Mouse (Mus musculus): Measurements from ENCODE around the gene Ubxn4. TPM values are rescaled to one million over a fixed set of nuclear protein-coding genes. Genes with fewer than 3 reads are reported as not detected.

The Ubxn4 gene
- polyA plus RNA-seq, 1 experiment from 2014 or later, result 65.4 TPM

DNA sequence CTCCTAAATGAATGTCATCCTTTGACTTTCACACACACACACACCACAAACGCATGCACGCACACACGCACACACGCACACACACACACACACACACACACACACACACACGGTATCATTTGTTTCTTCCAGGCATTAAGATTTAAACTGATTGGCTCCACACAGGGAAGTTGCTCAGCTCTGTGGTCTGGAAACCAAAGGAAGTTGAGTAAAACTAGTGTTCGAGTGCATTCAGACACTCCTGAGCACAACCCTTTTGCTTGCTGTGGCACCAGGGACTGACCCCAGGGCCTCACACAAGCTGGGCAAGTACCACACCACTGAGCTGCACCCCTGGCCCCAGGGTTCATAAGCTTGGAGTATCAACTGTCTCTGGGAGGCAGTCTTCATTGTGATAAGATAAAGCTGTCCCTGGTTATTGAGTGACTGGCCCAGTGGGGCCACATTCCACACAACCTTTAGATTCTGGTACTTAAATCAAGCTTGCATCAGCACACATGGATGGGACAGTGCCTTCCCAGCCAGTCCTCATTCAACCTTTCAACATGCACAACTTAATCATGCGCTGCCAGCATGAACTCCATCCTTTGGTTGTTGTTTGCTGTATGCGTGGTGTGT is 79.4 kb downstream of the Ubxn4 start:
- 86% methylated on average over 8 of the region's 8 CpGs for WGBS
- no peak overlapping the region for H3K27ac ChIP-seq (ENCODE audit: low read length)
- ATAC-seq (ENCODE audit: insufficient number of reproducible peaks, insufficient read depth, low FRiP score, low read depth), result no peak

DNA sequence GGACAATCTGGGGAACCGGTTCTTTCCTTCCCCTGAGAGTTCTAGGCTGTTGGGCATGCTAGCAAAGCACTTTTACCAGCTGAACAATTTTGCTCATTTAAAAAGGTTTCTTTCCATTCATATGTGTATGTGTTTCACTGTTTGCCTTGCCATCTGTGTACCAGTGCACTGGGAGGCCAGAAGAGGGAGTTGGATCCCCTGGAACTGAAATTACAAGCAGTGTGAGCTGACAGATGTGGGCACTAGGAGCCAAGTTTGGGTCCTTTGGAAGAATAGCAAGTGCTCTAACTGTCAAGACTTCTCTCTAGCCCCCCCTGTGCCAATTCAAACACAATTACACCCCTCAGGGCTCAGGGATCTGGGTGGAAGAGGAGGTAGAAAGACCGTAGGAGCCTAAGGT is 81.0 kb downstream of the Ubxn4 start:
- Histone ChIP-seq H3K36me3 (ENCODE audit: control insufficient read depth, insufficient read depth, low read length) (peaks cover 4% of the 10 kb centered on the region; the same call in 1 of the 2 replicates), H3K4me2 (replicated peaks; ENCODE audit: low read depth, low read length) (no peak overlapping the region), H3K4me1 (ENCODE audit: control insufficient read depth, insufficient read depth, low read length) (no peaks in the 10 kb centered on the region), H3K9me3 (ENCODE audit: control insufficient read depth, low read depth, low read length) (no peaks in the 10 kb centered on the region), H3K27ac (ENCODE audit: low read length) (no peak overlapping the region), H3K4me3 (ENCODE audit: low read depth, low read length) (no peak overlapping the region), H3K27me3 (ENCODE audit: control insufficient read depth, insufficient read depth, low read length) (no peaks in the 10 kb centered on the region), H3K9ac (replicated peaks; ENCODE audit: low read depth, low read length) (no peak overlapping the region)
- WGBS, result 72% methylated on average over 2 of the region's 2 CpGs
- no peak for ATAC-seq (ENCODE audit: insufficient number of reproducible peaks, insufficient read depth, low FRiP score, low read depth)

More for the DNA sequence above, 79.4 kb downstream of the Ubxn4 start:
- Histone ChIP-seq H3K4me2 (replicated peaks; ENCODE audit: low read depth, low read length) (no peak overlapping the region), H3K9ac (replicated peaks; ENCODE audit: low read depth, low read length) (no peak overlapping the region), H3K4me3 (ENCODE audit: low read depth, low read length) (no peak overlapping the region), H3K27me3 (ENCODE audit: control insufficient read depth, insufficient read depth, low read length) (no peaks in the 10 kb centered on the region), H3K36me3 (ENCODE audit: control insufficient read depth, insufficient read depth, low read length) (no peaks in the 10 kb centered on the region; the same call in 1 of the 2 replicates), H3K4me1 (ENCODE audit: control insufficient read depth, insufficient read depth, low read length) (no peaks in the 10 kb centered on the region), H3K9me3 (ENCODE audit: control insufficient read depth, low read depth, low read length) (no peaks in the 10 kb centered on the region)

DNA sequence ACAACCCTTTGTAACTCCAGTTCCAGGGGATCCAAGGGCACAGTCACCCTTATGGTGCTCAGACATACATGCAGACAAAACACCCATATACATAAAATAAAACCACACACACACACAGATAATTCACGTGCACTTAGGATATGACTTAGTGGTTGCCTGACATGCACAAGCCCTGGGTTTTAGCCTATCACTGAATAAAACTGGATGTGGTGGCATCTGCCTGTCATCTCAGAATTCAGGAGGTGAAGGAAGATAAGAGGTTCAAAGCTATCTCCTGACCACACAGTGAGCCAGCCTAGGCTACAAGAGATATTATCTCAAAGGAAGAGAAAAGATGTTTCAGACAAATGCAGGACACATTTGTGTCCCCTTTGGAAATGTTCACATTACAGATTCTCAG is 83.4 kb downstream of the Ubxn4 start:
- 100% methylated on average over 1 of the region's 1 CpGs for WGBS
- no peak overlapping the region for H3K27ac ChIP-seq (ENCODE audit: low read length)
- no peak overlapping the region for H3K4me3 ChIP-seq (ENCODE audit: low read depth, low read length)
- H3K4me1 ChIP-seq (ENCODE audit: control insufficient read depth, insufficient read depth, low read length), result no peaks in the 10 kb centered on the region
- H3K27me3 ChIP-seq (ENCODE audit: control insufficient read depth, insufficient read depth, low read length), result no peaks in the 10 kb centered on the region
- H3K36me3 ChIP-seq (ENCODE audit: control insufficient read depth, insufficient read depth, low read length), result peaks cover 15% of the 10 kb centered on the region
- H3K4me2 ChIP-seq (replicated peaks; ENCODE audit: low read depth, low read length), result no peak overlapping the region
- H3K9ac ChIP-seq (replicated peaks; ENCODE audit: low read depth, low read length), result no peak overlapping the region
- no peaks in the 10 kb centered on the region for H3K9me3 ChIP-seq (ENCODE audit: control insufficient read depth, low read depth, low read length)
- ATAC-seq (ENCODE audit: insufficient number of reproducible peaks, insufficient read depth, low FRiP score, low read depth), result no peak

DNA sequence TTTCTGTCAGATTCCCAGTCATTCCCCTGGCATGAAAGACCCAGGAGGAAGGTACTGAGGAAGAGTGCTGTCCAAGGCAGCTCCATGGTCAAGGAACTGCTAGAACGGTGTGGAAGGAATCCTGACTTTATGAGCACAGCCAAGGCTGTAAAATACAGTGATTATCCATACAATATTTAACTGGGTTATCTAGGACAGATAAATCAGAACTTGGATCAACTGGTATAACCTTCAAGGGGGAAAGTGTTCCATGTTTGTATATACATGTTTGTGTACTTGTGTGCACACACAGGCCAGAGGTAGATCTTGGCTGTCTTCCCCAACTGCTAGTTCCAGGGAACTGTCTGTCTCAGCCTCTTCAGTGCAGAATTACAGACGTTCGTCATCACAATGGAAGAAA is 84.5 kb downstream of the Ubxn4 start, which contains the start of gene Lct:
Gene Lct, minus strand, starts transcription at position 101 of the 400 bp plus-strand sequence.
- 77% methylated on average over 3 of the region's 3 CpGs for whole genome bisulfite sequencing
- no peaks in the 10 kb centered on the region for H3K4me1 ChIP-seq (ENCODE audit: control insufficient read depth, insufficient read depth, low read length)
- H3K4me2 ChIP-seq (replicated peaks; ENCODE audit: low read depth, low read length), result no peak within 1 kb of the TSS
- no peak for ATAC-seq (ENCODE audit: insufficient number of reproducible peaks, insufficient read depth, low FRiP score, low read depth)
- H3K36me3 ChIP-seq (ENCODE audit: control insufficient read depth, insufficient read depth, low read length), result peaks cover 25% of the 10 kb centered on the region
- no peaks in the 10 kb centered on the region for H3K27me3 ChIP-seq (ENCODE audit: control insufficient read depth, insufficient read depth, low read length)
- H3K9me3 ChIP-seq (ENCODE audit: control insufficient read depth, low read depth, low read length), result no peaks in the 10 kb centered on the region
- H3K27ac ChIP-seq (ENCODE audit: low read length), result no peak within 1 kb of the TSS
- H3K4me3 ChIP-seq (ENCODE audit: low read depth, low read length), result no peak within 1 kb of the TSS
- H3K9ac ChIP-seq (replicated peaks; ENCODE audit: low read depth, low read length), result no peak within 1 kb of the TSS

MicroRNAs encoded within 50 kb of the gene (microRNA counts, 519-probe panel; counts per million panel counts)
- microRNA mmu-miR-128, result 2,812 counts per million, percentile 48 among the panel's probes with 10 or more counts

Small RNA genes lying within 50 kb of the gene (microRNA-seq; reads per million reads assigned to microRNA genes)
- gene Mir128-1, result 121 reads per million, percentile 51 among the genes with 10 or more reads in this experiment

Other genes starting within 250 kb of the Ubxn4 start
- gene Zranb3, start 140.9 kb upstream of the Ubxn4 start, polyA plus RNA-seq (2014; fragmentation: Nextera tagmentation; extraction: Ambion mirVana), result 10.2 TPM in 2 replicates
- 91.9 and 98.3 TPM in 2 replicates for gene R3hdm1, start 140.7 kb upstream of the Ubxn4 start, polyA plus RNA-seq (2014; fragmentation: Nextera tagmentation; extraction: Ambion mirVana)
- gene Lct, start 84.4 kb downstream of the Ubxn4 start, polyA plus RNA-seq (2014; fragmentation: Nextera tagmentation; extraction: Ambion mirVana), result 0.14 TPM in 2 replicates
- 252 and 264 TPM in 2 replicates for gene Mcm6, start 115.7 kb downstream of the Ubxn4 start, polyA plus RNA-seq (2014; fragmentation: Nextera tagmentation; extraction: Ambion mirVana)
- gene Dars, start 173.4 kb downstream of the Ubxn4 start, polyA plus RNA-seq (2014; fragmentation: Nextera tagmentation; extraction: Ambion mirVana), result 97.8 and 105 TPM in 2 replicates

All from stomach, embryonic 14.5 days (tissue).